Mouse (Mus musculus) bone marrow macrophage, adult 2 months (primary cell): ENCODE measurements at regions not wholly inside any gene's neighbourhood (a gene's known extent, or its start where the extent isn't known, plus 50 kb on each side); places are given as distances from the start of the nearest gene placed in this dataset.

Experiments
- H3K27ac ChIP-seq: 2 replicates; pipeline ENCODE4 v1.5.1; 2012; ENCODE audit warnings: low read depth, low read length; ENCODE audit not compliant: insufficient read depth
- H3K4me1 ChIP-seq: 2 replicates; pipeline ENCODE4 v1.6.1; 2012; ENCODE audit warnings: low read length; ENCODE audit not compliant: control insufficient read depth, insufficient read depth
- H3K4me3 ChIP-seq: 2 replicates; pipeline ENCODE4 v1.5.1; 2012; ENCODE audit warnings: mild to moderate bottlenecking, low read length, moderate library complexity; ENCODE audit not compliant: insufficient read depth
- CTCF ChIP-seq: IDR thresholded peaks from 2 replicates; pipeline ENCODE4 v1.5.1; 2012; ENCODE audit warnings: low read depth, mild to moderate bottlenecking, low read length, moderate library complexity
- POLR2A ChIP-seq: IDR thresholded peaks from 2 replicates; pipeline ENCODE4 v1.6.1; 2012; ENCODE audit warnings: mild to moderate bottlenecking, low read depth, low read length, borderline replicate concordance

DNA sequence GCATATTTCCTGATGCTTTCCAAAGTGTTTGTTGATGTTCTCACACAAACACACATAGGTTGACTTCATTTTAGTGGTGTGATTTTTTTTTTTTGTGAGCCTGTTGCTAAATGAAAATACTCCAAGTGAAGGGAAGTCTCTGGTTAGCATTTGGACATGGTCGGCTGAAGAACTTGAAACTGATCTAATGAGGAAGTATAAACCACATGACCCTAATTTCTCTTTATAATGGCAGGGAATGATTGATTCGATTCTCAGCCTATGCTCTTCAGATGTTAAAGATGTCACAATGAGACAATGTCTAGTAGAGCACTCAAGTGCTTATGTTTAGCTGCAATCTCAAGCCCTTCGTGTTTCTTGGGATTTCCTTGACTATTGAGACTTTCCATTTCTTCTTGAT lies 372.1 kb downstream of the Ankrd50 start:
- H3K27ac ChIP-seq = peak overlapping the region; percentile 22; the same call in 1 of the 2 replicates
- TF ChIP-seq CTCF (no peak), POLR2A (no peak)
- H3K4me3 ChIP-seq = no peak overlapping the region
- H3K4me1 ChIP-seq = peaks cover 31% of the 10 kb centered on the region

- Histone ChIP-seq H3K4me3 (no peak overlapping the region), H3K27ac (peak overlapping the region; percentile 14), H3K4me1 (peaks cover 21% of the 10 kb centered on the region)
- TF ChIP-seq CTCF (no peak), POLR2A (no peak)
Measured at GRCm38 (mm10) chr3:38105022-38105857, 379.4 kb downstream of the Ankrd50 start.

GRCm38 (mm10) chr3:38104418-38104817 lies 380.1 kb upstream of the Gm5148 start:
- TF ChIP-seq CTCF (no peak), POLR2A (no peak)
- Histone ChIP-seq H3K4me3 (no peak overlapping the region), H3K27ac (no peak overlapping the region), H3K4me1 (peaks cover 21% of the 10 kb centered on the region)

- H3K4me3 ChIP-seq = no peak overlapping the region
Measured at GRCm38 (mm10) chr3:38102985-38103384, 378.7 kb upstream of the Gm5148 start.

GRCm38 (mm10) chr3:38102181-38102580 lies 377.9 kb upstream of the Gm5148 start:
- TF ChIP-seq CTCF (no peak), POLR2A (no peak)
- Histone ChIP-seq H3K27ac (peak overlapping the region; percentile 47), H3K4me1 (peaks cover 21% of the 10 kb centered on the region), H3K4me3 (no peak overlapping the region)

More at GRCm38 (mm10) chr3:38102985-38103384, 378.7 kb upstream of the Gm5148 start:
- H3K4me1 ChIP-seq = peaks cover 21% of the 10 kb centered on the region
- H3K27ac ChIP-seq = peak overlapping the region; percentile 11
- no peak for TF ChIP-seq CTCF
- TF ChIP-seq POLR2A = no peak

GRCm38 (mm10) chr3:38094370-38094979 lies 370.2 kb upstream of the Gm5148 start:
- TF ChIP-seq CTCF (no peak), POLR2A (no peak)
- no peak overlapping the region for H3K27ac ChIP-seq
- H3K4me3 ChIP-seq = no peak overlapping the region
- no peaks in the 10 kb centered on the region for H3K4me1 ChIP-seq

- H3K27ac ChIP-seq = no peak overlapping the region
- no peak overlapping the region for H3K4me3 ChIP-seq
- no peak for TF ChIP-seq POLR2A
- no peak for TF ChIP-seq CTCF
- H3K4me1 ChIP-seq = no peaks in the 10 kb centered on the region
Measured at GRCm38 (mm10) chr3:38084548-38084947, 360.3 kb upstream of the Gm5148 start.

DNA sequence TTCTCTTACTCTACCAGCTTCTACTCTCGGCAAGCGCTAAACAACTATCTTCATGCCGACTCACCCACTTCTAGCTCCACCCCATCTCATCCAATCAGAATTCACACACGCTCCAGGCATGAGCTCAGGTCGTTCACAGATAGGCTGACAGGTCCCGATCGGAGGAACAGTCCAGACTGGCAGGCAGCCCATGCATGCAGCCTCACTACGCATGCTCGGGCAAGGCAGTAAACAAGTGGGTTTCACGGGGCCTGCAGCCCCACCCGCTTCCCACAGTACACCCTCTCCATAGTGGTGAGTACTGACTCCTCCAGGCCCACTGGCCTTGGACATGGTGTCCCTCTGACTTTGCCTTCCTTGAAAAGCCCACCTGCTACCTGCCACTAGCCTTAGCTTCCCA lies 358.1 kb upstream of the Gm5148 start:
- no peak overlapping the region for H3K4me3 ChIP-seq
- H3K27ac ChIP-seq = no peak overlapping the region
- TF ChIP-seq CTCF (no peak), POLR2A (no peak)
- no peaks in the 10 kb centered on the region for H3K4me1 ChIP-seq

GRCm38 (mm10) chr3:38076835-38077234 lies 352.5 kb upstream of the Gm5148 start:
- TF ChIP-seq POLR2A (no peak), CTCF (no peak)
- no peak overlapping the region for H3K4me3 ChIP-seq
- no peak overlapping the region for H3K27ac ChIP-seq
- H3K4me1 ChIP-seq = peaks cover 5% of the 10 kb centered on the region

- no peak overlapping the region for H3K4me3 ChIP-seq
- no peak for TF ChIP-seq POLR2A
- TF ChIP-seq CTCF = no peak
- no peak overlapping the region for H3K27ac ChIP-seq
- peaks cover 5% of the 10 kb centered on the region for H3K4me1 ChIP-seq
Measured at GRCm38 (mm10) chr3:38073946-38074345, 349.7 kb upstream of the Gm5148 start.

GRCm38 (mm10) chr3:38055627-38056026 lies 331.3 kb upstream of the Gm5148 start:
- H3K27ac ChIP-seq = no peak overlapping the region
- H3K4me3 ChIP-seq = no peak overlapping the region
- no peaks in the 10 kb centered on the region for H3K4me1 ChIP-seq
- TF ChIP-seq CTCF (no peak), POLR2A (no peak)
